19 mouse cellular contexts compared by ENCODE assay signal in the genomic region with DNA sequence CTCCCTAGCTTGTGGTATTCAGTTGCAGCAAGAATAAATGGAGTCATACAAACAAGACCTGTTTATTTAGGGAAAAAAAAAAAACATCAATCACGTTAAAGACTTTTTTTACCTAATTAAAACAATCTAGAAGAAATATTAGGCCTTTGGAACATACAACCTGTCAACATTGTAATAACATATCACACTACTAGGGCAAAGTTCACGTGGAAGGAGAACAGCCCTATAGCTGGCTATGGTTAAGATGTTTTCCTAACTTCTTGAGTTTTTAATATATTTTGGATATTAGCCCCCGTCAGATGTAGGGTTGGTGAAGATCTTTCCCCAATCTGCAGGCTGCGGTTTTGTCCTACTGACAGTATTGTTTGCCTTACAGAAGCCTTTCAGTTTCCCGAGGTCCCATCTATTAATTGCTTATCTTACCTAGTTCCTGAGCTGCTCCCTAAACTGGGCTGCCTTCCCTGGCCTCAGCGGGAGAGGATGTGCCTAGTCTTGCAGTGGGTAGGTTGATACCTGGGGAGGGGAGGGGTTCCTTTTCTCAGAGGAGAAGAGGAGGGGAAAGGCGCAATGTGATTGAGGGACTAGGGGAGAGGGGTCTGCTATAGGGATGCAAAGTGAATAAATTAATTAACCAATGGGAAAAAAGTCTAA. TPM values are rescaled to one million over a fixed set of nuclear protein-coding genes. Genes with fewer than 3 reads are reported as not detected.
"Had no signal": no experiment of that assay in that cellular context is flagged by ENCODE, and none has a peak within 500 bp of the region (broad histone marks: within the 10 kb centered on the region; RNA-seq: fewer than 3 reads in every experiment).

No protein-coding gene starts in this region.

- H3K27ac ChIP-seq: kidney, postnatal 0 days; layer of hippocampus, adult 2 months; limb, embryonic 10.5 days; liver, embryonic 15.5 days; midbrain, embryonic 13.5 days; stomach, embryonic 15.5 days had no signal

- H3K4me1 ChIP-seq: liver, embryonic 15.5 days; midbrain, embryonic 13.5 days; stomach, embryonic 15.5 days had no signal

- H3K4me3 ChIP-seq: layer of hippocampus, adult 2 months; limb, embryonic 10.5 days; liver, embryonic 15.5 days; midbrain, embryonic 13.5 days; stomach, embryonic 15.5 days had no signal

- ATAC-seq: midbrain, embryonic 13.5 days had no signal

- H3K36me3 ChIP-seq: limb, embryonic 10.5 days; liver, embryonic 15.5 days; midbrain, embryonic 13.5 days; stomach, embryonic 15.5 days had no signal

- H3K9me3 ChIP-seq: limb, embryonic 10.5 days; liver, embryonic 15.5 days; midbrain, embryonic 13.5 days; stomach, embryonic 15.5 days had no signal

- H3K27me3 ChIP-seq: liver, embryonic 15.5 days; midbrain, embryonic 13.5 days; stomach, embryonic 15.5 days had no signal

- H3K9ac ChIP-seq: liver, embryonic 15.5 days; midbrain, embryonic 13.5 days; stomach, embryonic 15.5 days had no signal

- H3K4me2 ChIP-seq: liver, embryonic 11.5 days; liver, embryonic 15.5 days; midbrain, embryonic 13.5 days; stomach, embryonic 15.5 days had no signal

- DNase-seq: kidney, adult 9 months; kidney, postnatal 4 days; lung, adult 2 months; lung, postnatal 36 days; right cerebral cortex, postnatal 14 days; thymus, adult 2 months; thymus, postnatal 25 days had no signal

RNA-seq across cellular contexts. Expression of gene Ripply2, which starts 37.0 kb away (rescaled TPM):
- total RNA-seq: megakaryocyte progenitor cell, adult 5-6 weeks had no signal
- polyA plus RNA-seq: limb, embryonic 14.5 days; liver, embryonic 11.5 days; liver, embryonic 15.5 days; lung, adult 2 months; spleen, adult 2 months; testis, adult 2 months; urinary bladder, adult 2 months had no signal
